Mouse (Mus musculus): Measurements from ENCODE around the gene Rab5a.

The Rab5a gene

DNA sequence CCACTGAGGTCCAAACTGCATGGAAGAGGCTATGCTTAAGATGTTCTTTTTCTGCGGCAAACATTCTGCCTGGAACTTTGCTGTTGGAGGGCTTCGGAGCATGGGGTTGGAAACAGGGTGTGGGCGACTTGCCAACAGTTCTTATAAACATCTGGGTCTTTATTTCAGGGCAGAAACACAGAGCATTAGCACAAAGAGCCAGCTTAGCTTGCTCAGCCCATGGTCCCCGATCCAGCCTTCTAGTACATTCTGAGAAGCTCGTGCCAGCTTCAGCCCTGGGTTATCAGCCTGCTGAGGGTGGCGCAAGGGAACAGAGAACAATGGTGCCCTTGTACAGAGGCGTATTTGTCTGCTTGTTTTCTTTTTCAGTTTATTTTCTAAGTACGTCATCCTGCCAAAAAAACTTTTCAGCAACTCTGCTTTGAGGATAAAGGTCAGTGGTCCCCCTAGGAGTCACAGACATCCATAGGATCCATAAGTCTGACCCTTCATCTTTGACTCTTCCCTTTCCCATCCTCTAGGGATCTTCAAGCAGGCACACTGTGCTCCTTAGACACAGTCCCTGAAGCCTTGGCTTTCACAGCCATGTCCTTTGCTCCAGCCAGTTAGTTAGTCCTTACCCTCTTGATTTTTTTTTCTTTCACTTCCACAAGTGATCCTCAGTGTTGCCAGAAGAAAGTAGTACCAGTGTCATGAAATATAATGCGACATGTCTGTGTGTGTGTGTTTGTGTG is 64.7 kb downstream of the Rab5a start:
- no peak for DNase-seq

DNA sequence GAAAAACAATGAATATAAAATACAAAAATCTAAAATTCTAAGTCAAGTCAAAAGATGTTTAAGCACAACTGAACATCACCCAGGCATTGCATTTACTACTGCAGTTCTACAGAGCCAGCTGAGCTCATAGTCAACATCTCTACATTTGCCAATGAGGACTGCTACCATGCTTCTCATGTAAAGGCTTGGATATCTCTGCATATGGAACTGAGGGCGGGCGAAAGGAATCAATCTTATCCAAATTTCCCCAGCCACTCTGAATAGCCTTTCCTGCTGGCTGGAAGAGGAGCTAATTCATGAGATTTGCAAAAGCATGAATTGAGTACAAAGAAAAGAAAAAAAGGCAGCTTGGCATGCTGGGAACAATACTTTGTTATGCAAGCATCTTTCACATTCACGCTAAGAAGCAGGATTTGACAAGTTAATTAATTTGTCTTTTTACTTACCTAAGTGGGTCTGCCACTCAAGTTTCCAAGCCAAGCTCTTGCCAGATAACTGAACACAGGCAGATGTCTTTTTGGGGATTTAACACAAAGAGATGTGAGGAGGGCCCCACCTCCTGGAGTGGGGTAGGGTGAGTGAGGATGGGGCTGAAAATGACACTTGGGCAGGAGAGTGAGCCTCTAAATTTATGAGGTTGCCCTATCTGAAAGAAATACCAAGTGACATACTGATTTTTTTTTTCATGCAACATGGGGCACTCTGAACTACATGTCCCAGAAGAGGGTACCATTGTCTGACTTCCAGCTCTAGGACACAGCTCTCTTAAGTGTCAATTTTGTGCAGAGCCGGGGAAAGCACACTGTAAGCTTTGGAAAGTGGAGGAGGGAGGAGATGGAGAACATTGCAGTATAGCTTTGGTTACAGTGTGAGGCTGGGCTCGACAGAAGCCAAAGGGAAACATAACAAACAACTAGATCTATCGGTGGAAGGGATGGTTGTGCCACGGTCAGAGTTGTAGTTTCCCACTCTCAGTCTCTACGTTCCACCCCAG is 72.6 kb downstream of the Rab5a start:
- DNase-seq = no peak

DNA sequence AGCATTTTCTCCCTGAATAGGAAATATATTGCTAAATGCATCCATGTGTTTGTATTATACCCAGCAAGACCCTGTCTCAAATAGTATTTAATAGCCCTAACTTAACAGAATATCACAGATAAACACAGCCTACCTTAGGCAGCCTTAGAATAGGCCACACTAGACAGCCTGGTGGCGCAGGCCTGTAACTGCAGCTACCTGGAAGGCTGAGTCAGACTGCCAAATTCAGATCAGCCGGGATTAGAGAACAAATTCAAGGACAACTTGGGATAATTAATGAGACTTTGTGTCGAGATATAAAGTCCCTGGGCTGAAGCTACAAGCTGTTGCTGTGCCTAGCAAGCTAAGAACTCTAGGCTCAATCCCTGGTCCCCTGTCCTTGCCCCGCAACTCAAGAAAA is 75.1 kb downstream of the Rab5a start:
- no peak for DNase-seq

DNA sequence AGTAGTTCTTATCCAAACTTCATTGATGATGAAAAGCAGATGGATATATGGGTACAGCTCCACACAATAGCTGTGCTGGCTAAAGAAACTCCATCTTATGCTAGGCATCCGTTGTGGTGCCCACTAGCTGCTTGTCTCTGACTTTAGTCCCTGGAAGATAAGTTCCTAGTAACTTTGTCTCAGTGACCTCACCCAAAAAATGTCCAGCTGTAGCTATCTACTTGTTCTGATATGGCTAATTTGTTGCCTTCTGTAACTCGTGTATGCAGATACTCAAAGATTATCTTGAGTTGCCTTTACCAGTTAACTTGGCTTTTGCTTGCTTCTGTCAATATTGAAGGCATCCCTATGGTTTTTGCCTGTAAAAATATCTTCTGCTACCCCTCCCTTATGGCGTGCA is 75.8 kb downstream of the Rab5a start:
- no peak for DNase-seq
